Mouse (Mus musculus) heart, embryonic 11.5 days (tissue): ENCODE data around the gene Gm20388. TPM values are rescaled to one million over a fixed set of nuclear protein-coding genes. Genes with fewer than 3 reads are reported as not detected.

Source experiments
- ATAC-seq: fragments of 200-750 bp; cut with Nextera tagmentation; replicated peaks from 2 replicates; pipeline ENCODE4 v1.8.0; 2017; ENCODE audit warnings: moderate library complexity; ENCODE audit not compliant: insufficient number of reproducible peaks, low FRiP score, low TSS enrichment
- H3K27ac ChIP-seq: fragments of 300-500 bp; sonication (generic); 2 replicates; pipeline ENCODE4 v1.5.1; 2014; ENCODE audit warnings: mild to moderate bottlenecking, low read depth, low read length
- H3K27me3 ChIP-seq: fragments of 300-500 bp; sonication (generic); 2 replicates; pipeline ENCODE4 v1.6.1; 2014; ENCODE audit warnings: mild to moderate bottlenecking, low read length, mixed read lengths; ENCODE audit not compliant: control insufficient read depth, insufficient read depth
- H3K36me3 ChIP-seq: fragments of 300-500 bp; sonication (generic); 2 replicates; pipeline ENCODE4 v1.6.1; 2014; ENCODE audit warnings: mild to moderate bottlenecking, low read length, moderate library complexity, mixed read lengths; ENCODE audit not compliant: control insufficient read depth, insufficient read depth
- H3K4me1 ChIP-seq: fragments of 300-500 bp; sonication (generic); 2 replicates; pipeline ENCODE4 v1.6.1; 2014; ENCODE audit warnings: low read length; ENCODE audit not compliant: control insufficient read depth, insufficient read depth
- H3K4me2 ChIP-seq: fragments of 300-500 bp; sonication (generic); 2 replicates; pipeline ENCODE4 v1.6.1; 2014; ENCODE audit warnings: mild to moderate bottlenecking, moderate library complexity
- H3K4me3 ChIP-seq: fragments of 300-500 bp; sonication (generic); 2 replicates; pipeline ENCODE4 v1.5.1; 2014; ENCODE audit warnings: low read depth, low read length
- H3K9ac ChIP-seq: fragments of 300-500 bp; sonication (generic); 2 replicates; pipeline ENCODE4 v1.6.1; 2014; ENCODE audit warnings: mild to moderate bottlenecking, low read depth, low read length, moderate library complexity
- H3K9me3 ChIP-seq: fragments of 300-500 bp; sonication (generic); replicated peaks from 2 replicates; pipeline ENCODE4 v1.6.1; 2016; ENCODE audit warnings: low read length; ENCODE audit not compliant: control insufficient read depth
- WGBS: fragments of 180-500 bp; shearing (Covaris S2); extraction: QIAGEN DNeasy Blood & Tissue Kit; methylation state at CpG from one replicate; pipeline ENCODE4 v1.1.7; 2014; ENCODE audit not compliant: insufficient replicate concordance; 5-methylcytosine and 5-hydroxymethylcytosine counted together
- polyA plus RNA-seq: library from polyadenylated mRNA; unstranded; fragments of >200 nt; fragmentation: Nextera tagmentation; extraction: Ambion mirVana; gene quantifications from 2 replicates; pipeline ENCODE4 v1.2.1, GENCODE M21; 2014

Gm20388 gene
- polyA plus RNA-seq, 1 experiment from 2014 or later: 6.4 TPM

DNA sequence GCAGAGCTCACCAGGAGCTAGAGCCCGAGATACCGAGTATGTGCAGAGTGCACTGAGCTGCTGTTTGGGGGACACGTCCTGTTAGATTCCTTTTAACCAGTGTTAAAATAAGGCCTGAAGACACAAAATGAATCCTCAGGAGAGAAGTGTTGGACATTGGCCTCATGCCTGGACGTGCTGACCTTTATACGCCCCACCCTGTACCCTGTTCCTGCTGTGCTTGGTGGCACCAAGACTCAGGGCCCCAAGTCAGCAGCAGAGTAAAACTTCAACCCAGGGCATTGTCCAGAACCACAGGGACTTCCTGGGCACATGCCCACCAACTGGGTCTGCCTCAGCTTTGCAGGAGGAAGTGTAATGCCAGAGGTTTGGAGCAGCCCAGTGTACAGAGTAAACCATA lies 2879.2 kb downstream of the Gm20388 start:
- WGBS: 88% methylated on average over 5 of the region's 5 CpGs
- Histone ChIP-seq H3K27ac (no peak overlapping the region), H3K4me2 (no peak overlapping the region), H3K4me3 (no peak overlapping the region), H3K27me3 (no peaks in the 10 kb centered on the region), H3K9me3 (no peaks in the 10 kb centered on the region), H3K9ac (no peak overlapping the region), H3K36me3 (0 out of 2 replicates have a peak, but pooled peaks cover 3% of the 10 kb centered on the region), H3K4me1 (no peaks in the 10 kb centered on the region)
- no peak for ATAC-seq

DNA sequence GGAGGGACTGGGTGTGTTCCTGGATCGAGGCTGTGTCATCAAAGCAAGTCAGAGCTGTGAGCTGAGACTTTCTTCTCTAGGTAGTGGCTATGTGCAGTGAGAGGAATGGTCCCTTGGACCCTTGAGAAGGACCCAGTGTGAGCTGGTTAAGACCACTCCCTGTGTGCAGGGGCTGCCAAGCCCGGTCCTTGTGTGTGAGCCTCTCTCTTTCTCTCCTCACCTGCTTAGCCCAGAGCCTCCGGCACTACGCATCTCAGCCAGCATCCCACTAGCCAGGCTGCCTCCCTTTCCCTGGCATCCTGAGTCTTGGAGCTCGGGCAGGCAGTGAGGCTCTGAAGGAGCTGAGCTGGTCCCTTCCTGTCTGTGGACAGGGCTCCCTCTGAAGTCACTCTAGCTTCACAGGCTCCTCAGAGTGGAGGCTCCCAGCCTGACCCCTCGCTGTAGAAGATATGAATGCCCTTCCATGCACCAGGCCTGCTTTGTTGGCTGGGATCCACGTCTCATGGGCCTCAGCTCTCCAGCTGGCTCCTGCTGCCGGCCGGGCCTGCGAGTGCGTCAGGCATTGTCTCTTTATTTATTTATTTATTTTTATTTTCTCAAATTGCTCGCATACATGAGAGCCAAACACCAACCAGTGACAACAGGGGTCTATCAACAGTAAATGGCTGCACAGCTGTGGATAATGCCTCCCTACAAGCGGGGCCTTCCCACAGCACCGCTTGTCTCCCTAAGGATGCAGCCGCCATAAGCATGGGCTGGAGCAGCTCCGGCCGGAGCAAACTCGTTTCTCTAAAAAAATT lies 2882.9 kb downstream of the Gm20388 start:
- no peak overlapping the region for H3K4me3 ChIP-seq
- ATAC-seq: no peak; the same call in 1 of the 2 replicates
- WGBS: 69% methylated on average over 18 of the region's 18 CpGs

GRCm38 (mm10) chr8:122794175-122794454 lies 2883.5 kb downstream of the Gm20388 start:
- H3K9ac ChIP-seq: no peak overlapping the region
- H3K9me3 ChIP-seq: no peaks in the 10 kb centered on the region
- 81% methylated on average over 5 of the region's 5 CpGs for WGBS
- no peak overlapping the region for H3K4me2 ChIP-seq
- H3K27me3 ChIP-seq: no peaks in the 10 kb centered on the region
- H3K4me3 ChIP-seq: no peak overlapping the region
- ATAC-seq: no peak
- H3K4me1 ChIP-seq: no peaks in the 10 kb centered on the region
- no peak overlapping the region for H3K27ac ChIP-seq
- H3K36me3 ChIP-seq: no peaks in the 10 kb centered on the region

More for the DNA sequence above, 2882.9 kb downstream of the Gm20388 start:
- Histone ChIP-seq H3K4me1 (no peaks in the 10 kb centered on the region), H3K36me3 (no peaks in the 10 kb centered on the region), H3K9me3 (no peaks in the 10 kb centered on the region), H3K4me2 (no peak overlapping the region), H3K9ac (no peak overlapping the region), H3K27me3 (no peaks in the 10 kb centered on the region), H3K27ac (no peak overlapping the region)

DNA sequence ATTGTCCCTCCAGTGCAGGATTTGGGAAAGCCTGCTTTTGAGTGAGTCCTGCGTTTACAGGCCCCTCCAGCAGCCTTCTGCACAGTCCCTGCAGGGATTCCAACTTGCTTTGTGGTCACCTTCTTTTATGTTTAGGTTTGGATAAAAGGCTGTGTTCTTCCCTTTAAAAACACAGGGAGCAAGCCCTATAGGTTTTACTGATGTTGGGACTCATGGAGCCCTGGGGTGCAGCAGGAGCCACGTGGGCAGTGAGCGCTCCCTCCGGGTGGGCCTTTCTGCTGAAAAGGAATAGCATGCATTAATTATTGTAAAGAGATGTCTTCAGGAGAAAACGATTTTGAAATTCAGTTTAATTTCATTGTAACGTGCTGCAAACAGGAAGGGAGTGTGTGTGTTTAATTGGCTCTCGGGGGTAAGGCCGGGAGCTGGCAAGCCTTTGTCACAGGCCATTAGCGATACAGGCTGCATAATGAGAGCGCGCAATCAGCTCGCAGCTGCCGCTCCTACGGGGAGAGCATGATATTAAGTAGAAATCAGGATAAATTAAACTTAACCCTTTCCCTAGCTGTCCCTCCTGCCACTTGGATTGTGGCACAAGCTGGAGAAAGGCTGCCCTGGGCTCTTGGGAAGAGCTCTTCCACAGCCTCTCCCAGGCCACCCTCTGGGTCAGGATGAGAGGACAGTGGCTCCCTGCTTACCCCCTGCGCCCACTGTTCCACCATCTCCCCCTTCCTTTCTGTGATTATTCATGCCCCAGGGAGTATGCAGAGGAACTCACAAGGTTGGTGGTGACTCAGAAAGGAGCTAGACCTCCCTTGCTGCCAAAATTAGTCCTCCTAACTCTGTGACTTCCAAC lies 2893.5 kb downstream of the Gm20388 start:
- no peak for ATAC-seq
- H3K36me3 ChIP-seq: no peaks in the 10 kb centered on the region
- WGBS: 51% methylated on average over 15 of the region's 15 CpGs
- no peaks in the 10 kb centered on the region for H3K9me3 ChIP-seq
- no peak overlapping the region for H3K4me2 ChIP-seq
- H3K9ac ChIP-seq: no peak overlapping the region
- no peak overlapping the region for H3K27ac ChIP-seq
- no peaks in the 10 kb centered on the region for H3K4me1 ChIP-seq
- no peak overlapping the region for H3K4me3 ChIP-seq
- H3K27me3 ChIP-seq: no peaks in the 10 kb centered on the region

DNA sequence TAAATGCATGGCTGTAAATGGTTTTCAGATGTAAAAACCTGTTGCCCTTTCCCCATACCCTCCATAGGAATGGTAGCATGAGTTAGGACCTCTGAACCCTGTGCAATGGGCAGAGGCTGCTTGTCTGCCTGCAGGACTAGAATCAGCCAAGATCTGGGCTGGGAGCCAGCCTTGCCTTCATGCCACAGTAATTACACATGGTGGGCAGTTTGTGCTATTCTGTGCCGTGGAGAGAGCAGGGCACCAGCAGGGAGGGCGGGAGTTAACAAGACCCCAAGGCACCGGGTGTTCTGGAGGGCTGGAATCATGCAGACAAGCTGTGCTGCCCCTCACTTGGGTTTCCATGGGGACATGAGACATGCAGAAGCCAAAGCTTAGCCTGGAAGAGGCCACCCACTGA lies 2894.7 kb downstream of the Gm20388 start:
- Histone ChIP-seq H3K4me1 (no peaks in the 10 kb centered on the region), H3K27me3 (no peaks in the 10 kb centered on the region), H3K9me3 (no peaks in the 10 kb centered on the region), H3K36me3 (no peaks in the 10 kb centered on the region), H3K27ac (no peak overlapping the region), H3K9ac (no peak overlapping the region), H3K4me3 (no peak overlapping the region), H3K4me2 (no peak overlapping the region)
- no peak for ATAC-seq
- WGBS: 64% methylated on average over 3 of the region's 3 CpGs

GRCm38 (mm10) chr8:122806956-122807538 lies 2896.4 kb downstream of the Gm20388 start:
- ATAC-seq: no peak
- H3K4me2 ChIP-seq: no peak overlapping the region
- H3K4me3 ChIP-seq: no peak overlapping the region
- no peak overlapping the region for H3K27ac ChIP-seq
- no peaks in the 10 kb centered on the region for H3K9me3 ChIP-seq
- H3K9ac ChIP-seq: no peak overlapping the region
- H3K27me3 ChIP-seq: no peaks in the 10 kb centered on the region
- H3K4me1 ChIP-seq: no peaks in the 10 kb centered on the region
- WGBS: 73% methylated on average over 7 of the region's 7 CpGs
- H3K36me3 ChIP-seq: no peaks in the 10 kb centered on the region

- no peak overlapping the region for H3K9ac ChIP-seq
- H3K27me3 ChIP-seq: no peaks in the 10 kb centered on the region
- no peaks in the 10 kb centered on the region for H3K36me3 ChIP-seq
- no peak overlapping the region for H3K27ac ChIP-seq
- H3K4me1 ChIP-seq: no peaks in the 10 kb centered on the region
- H3K4me2 ChIP-seq: no peak overlapping the region
- H3K4me3 ChIP-seq: no peak overlapping the region
- H3K9me3 ChIP-seq: no peaks in the 10 kb centered on the region
- 85% methylated on average over 4 of the region's 4 CpGs for WGBS
- no peak for ATAC-seq
Observed at GRCm38 (mm10) chr8:122807907-122808306, 2897.3 kb downstream of the Gm20388 start.

DNA sequence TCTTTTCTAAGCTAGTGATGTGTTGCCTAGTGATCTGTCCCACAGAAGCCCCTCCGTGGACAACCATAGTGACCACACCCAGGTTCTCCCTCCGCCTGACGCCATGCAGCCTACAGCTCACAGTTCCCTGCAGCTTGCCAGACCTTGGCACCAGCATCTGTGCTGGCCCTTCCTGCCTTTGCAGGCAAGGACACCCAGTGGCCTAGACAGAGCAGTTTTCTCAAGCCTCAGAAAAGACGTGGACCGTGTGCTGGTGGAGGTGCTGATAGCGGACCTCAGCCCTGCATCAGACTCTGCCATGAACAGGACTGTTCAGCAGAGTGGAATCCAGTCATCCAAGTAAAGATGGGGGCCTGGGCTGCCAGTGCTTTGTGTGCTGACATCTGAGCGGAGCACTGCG lies 2899.7 kb downstream of the Gm20388 start:
- Histone ChIP-seq H3K9ac (no peak overlapping the region), H3K36me3 (no peaks in the 10 kb centered on the region), H3K4me1 (0 out of 2 replicates have a peak, but pooled peaks cover 4% of the 10 kb centered on the region), H3K4me2 (no peak overlapping the region), H3K27ac (no peak overlapping the region), H3K9me3 (no peaks in the 10 kb centered on the region), H3K4me3 (no peak overlapping the region), H3K27me3 (no peaks in the 10 kb centered on the region)
- no peak for ATAC-seq
- WGBS: 74% methylated on average over 8 of the region's 8 CpGs
